Mouse (Mus musculus): ENCODE data around the gene Agpat2. TPM values are rescaled to one million over a fixed set of nuclear protein-coding genes. Genes with fewer than 3 reads are reported as not detected.

The Agpat2 gene
- total and polyA plus RNA-seq, 3 experiments = 22.3 to 42.4 TPM; not detected in 1

DNA sequence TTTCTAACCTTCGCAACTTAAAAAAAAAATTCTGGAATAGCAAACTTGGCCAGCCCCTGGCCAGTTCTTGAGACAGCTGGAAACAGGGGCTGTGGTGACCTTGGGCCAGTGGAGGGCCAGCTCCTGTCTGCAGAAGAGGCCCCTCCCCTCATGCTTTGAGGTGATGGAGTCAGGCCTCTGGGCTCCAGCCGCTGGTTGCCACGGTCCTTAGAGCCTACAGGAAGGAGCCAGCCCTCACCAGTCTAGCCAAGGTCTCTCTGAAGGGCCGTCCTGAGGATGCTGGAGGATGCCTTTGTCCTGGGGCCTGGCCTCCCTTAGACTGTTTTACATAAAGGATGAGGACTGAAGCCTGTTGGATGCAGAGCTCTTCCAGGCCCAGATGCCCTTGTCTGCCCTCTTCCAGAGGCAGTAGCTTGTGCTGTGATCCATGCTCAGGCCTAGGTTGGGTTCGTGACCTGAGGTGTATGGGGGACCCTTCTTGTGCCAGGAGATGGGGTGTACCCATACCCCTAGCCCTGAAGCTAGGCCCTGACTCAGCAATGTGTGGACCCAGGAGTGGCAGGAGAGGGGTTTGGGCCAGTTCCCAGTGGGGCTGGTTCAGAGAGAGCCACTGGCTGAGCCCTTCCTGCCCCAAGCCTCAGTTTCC is 24.7 kb upstream of the Agpat2 start:
- TF ChIP-seq TBP (IDR thresholded peaks at IDR 0.05; ENCODE audit: low read depth, low read length) (no peak), GABPA (IDR thresholded peaks at IDR 0.05; ENCODE audit: low read depth, low read length) (no peak), E2F4 (IDR thresholded peaks at IDR 0.05; ENCODE audit: borderline replicate concordance, low read depth, low read length) (no peak), MAFK (IDR thresholded peaks at IDR 0.05; ENCODE audit: borderline replicate concordance, low read depth, low read length) (no peak), EP300 (IDR thresholded peaks at IDR 0.05; ENCODE audit: low read depth in 1 of 2, low read length in 2 of 2) (no peak), ZMIZ1 (IDR thresholded peaks at IDR 0.05; ENCODE audit: low read depth, low read length) (no peak), CTCF (IDR thresholded peaks at IDR 0.05 in 2 of 3, conservative IDR thresholded peaks at IDR 0.05 in 1 of 3; ENCODE audit: control insufficient read depth in 1 of 3, insufficient read depth in 1 of 3, low read depth in 2 of 3, low read length in 3 of 3, poor library complexity in 1 of 3, severe bottlenecking in 1 of 3) (no peak)
- H3K36me3 ChIP-seq (ENCODE audit: control insufficient read depth in 1 of 2, insufficient read depth in 2 of 2, low read length in 2 of 2) = no peaks in the 10 kb centered on the region
- H3K4me3 ChIP-seq (ENCODE audit: control insufficient read depth in 1 of 2, insufficient read depth in 1 of 2, low read depth in 2 of 2, low read length in 2 of 2) = no peak overlapping the region
- peaks cover 0 to 7% of the 10 kb centered on the region in 2 experiments; a peak in 2 of 4 replicates for H3K27me3 ChIP-seq (ENCODE audit: control insufficient read depth in 1 of 2, insufficient read depth in 2 of 2, low read length in 2 of 2)
- no peak overlapping the region for H3K9ac ChIP-seq (ENCODE audit: control insufficient read depth, low read depth, low read length, poor library complexity, severe bottlenecking)
- H3K27ac ChIP-seq (ENCODE audit: control insufficient read depth, low read depth, low read length) = no peak overlapping the region
- no peaks in the 10 kb centered on the region for H3K4me1 ChIP-seq (ENCODE audit: control insufficient read depth in 1 of 2, insufficient read depth in 2 of 2, low read length in 2 of 2)
- DNase-seq (ENCODE audit: low read depth, low spot score) = no peak
- H3K79me2 ChIP-seq (ENCODE audit: control insufficient read depth, insufficient read depth, low read length, poor library complexity) = no peaks in the 10 kb centered on the region
- no peaks in the 10 kb centered on the region for H3K9me3 ChIP-seq (replicated peaks; ENCODE audit: insufficient read depth, low read length)

GRCm38 (mm10) chr2:26627921-26628739 is 23.9 kb upstream of the Agpat2 start, which contains the start of gene Fam69b:
TSS of gene Fam69b (plus strand) at chr2:26628457.
- Histone ChIP-seq H3K9ac (ENCODE audit: control insufficient read depth, low read depth, low read length, poor library complexity, severe bottlenecking) (no peak within 1 kb of the TSS), H3K79me2 (ENCODE audit: control insufficient read depth, insufficient read depth, low read length, poor library complexity) (no peaks in the 10 kb centered on the region), H3K27me3 (ENCODE audit: control insufficient read depth in 1 of 2, insufficient read depth in 2 of 2, low read length in 2 of 2) (peaks cover 0 to 7% of the 10 kb centered on the region in 2 experiments; a peak in 2 of 4 replicates), H3K4me1 (ENCODE audit: control insufficient read depth in 1 of 2, insufficient read depth in 2 of 2, low read length in 2 of 2) (no peaks in the 10 kb centered on the region), H3K4me3 (ENCODE audit: control insufficient read depth in 1 of 2, insufficient read depth in 1 of 2, low read depth in 2 of 2, low read length in 2 of 2) (no peak within 1 kb of the TSS), H3K27ac (ENCODE audit: control insufficient read depth, low read depth, low read length) (no peak within 1 kb of the TSS), H3K9me3 (replicated peaks; ENCODE audit: insufficient read depth, low read length) (no peaks in the 10 kb centered on the region), H3K36me3 (ENCODE audit: control insufficient read depth in 1 of 2, insufficient read depth in 2 of 2, low read length in 2 of 2) (no peaks in the 10 kb centered on the region)
- TF ChIP-seq POLR2A (IDR thresholded peaks at IDR 0.05; ENCODE audit: control insufficient read depth in 1 of 2, insufficient read depth in 1 of 2, low read depth in 1 of 2, low read length in 2 of 2, poor library complexity in 1 of 2) = no peak
- no peak for TF ChIP-seq MYC (IDR thresholded peaks at IDR 0.05; ENCODE audit: low read depth, low read length)
- TF ChIP-seq SIN3A (IDR thresholded peaks at IDR 0.05; ENCODE audit: low read length) = no peak
- no peak for TF ChIP-seq TBP (IDR thresholded peaks at IDR 0.05; ENCODE audit: low read depth, low read length)
- TF ChIP-seq CTCF (IDR thresholded peaks at IDR 0.05 in 2 of 3, conservative IDR thresholded peaks at IDR 0.05 in 1 of 3; ENCODE audit: control insufficient read depth in 1 of 3, insufficient read depth in 1 of 3, low read depth in 2 of 3, low read length in 3 of 3, poor library complexity in 1 of 3, severe bottlenecking in 1 of 3) = no peak
- TF ChIP-seq POLR2AphosphoS2 (IDR thresholded peaks at IDR 0.05; ENCODE audit: low read length) = no peak
- no peak for TF ChIP-seq TAL1 (IDR thresholded peaks at IDR 0.05; ENCODE audit: low read length)
- TF ChIP-seq BHLHE40 (IDR thresholded peaks at IDR 0.05; ENCODE audit: borderline replicate concordance, low read depth, low read length) = no peak
- no peak for TF ChIP-seq GATA1 (IDR thresholded peaks at IDR 0.05; ENCODE audit: low read depth, low read length)
- no peak for TF ChIP-seq USF2 (IDR thresholded peaks at IDR 0.05; ENCODE audit: borderline replicate concordance in 1 of 2, insufficient read depth in 1 of 2, low read depth in 1 of 2, low read length in 2 of 2)
- TF ChIP-seq ETS1 (IDR thresholded peaks at IDR 0.05; ENCODE audit: low read depth, low read length) = no peak
- no peak for TF ChIP-seq MXI1 (IDR thresholded peaks at IDR 0.05; ENCODE audit: low read depth, low read length)
- TF ChIP-seq MAZ (IDR thresholded peaks at IDR 0.05; ENCODE audit: low read depth, low read length) = no peak
- no peak for TF ChIP-seq JUND (IDR thresholded peaks at IDR 0.05; ENCODE audit: low read depth, low read length)
- TF ChIP-seq NRF1 (IDR thresholded peaks at IDR 0.05; ENCODE audit: insufficient read depth, low read depth, low read length, poor library complexity, severe bottlenecking) = no peak
- no peak for TF ChIP-seq MYB (IDR thresholded peaks at IDR 0.05; ENCODE audit: low read depth, low read length)
- no peak for TF ChIP-seq UBTF (IDR thresholded peaks at IDR 0.05; ENCODE audit: borderline replicate concordance, insufficient read depth, low read depth, low read length)
- TF ChIP-seq NELFE (IDR thresholded peaks at IDR 0.05; ENCODE audit: low read depth, low read length) = no peak
- TF ChIP-seq ZC3H11A (IDR thresholded peaks at IDR 0.05; ENCODE audit: low read depth, low read length) = no peak
- no peak for DNase-seq (ENCODE audit: low read depth, low spot score)

Data from MEL (cell line).